Mouse (Mus musculus) testis, adult 2 months (tissue): ENCODE measurements around the gene Inpp5k. TPM values are rescaled to one million over a fixed set of nuclear protein-coding genes. Genes with fewer than 3 reads are reported as not detected.

Experiments used
- H3K27ac ChIP-seq: fragments of 200-500 bp; 2 replicates; pipeline ENCODE4 v1.5.1; 2012; ENCODE audit warnings: low read depth, low read length; ENCODE audit not compliant: control insufficient read depth, insufficient read depth
- H3K27me3 ChIP-seq: fragments of 200-500 bp; 2 replicates; pipeline ENCODE4 v1.6.1; 2012; ENCODE audit warnings: mild to moderate bottlenecking, low read length, moderate library complexity; ENCODE audit not compliant: control insufficient read depth, insufficient read depth
- H3K36me3 ChIP-seq: fragments of 200-500 bp; 2 replicates; pipeline ENCODE4 v1.6.1; 2012; ENCODE audit warnings: mild to moderate bottlenecking, low read length; ENCODE audit not compliant: control insufficient read depth, insufficient read depth
- H3K4me1 ChIP-seq: fragments of 200-500 bp; 2 replicates; pipeline ENCODE4 v1.6.1; 2012; ENCODE audit warnings: low read length; ENCODE audit not compliant: control insufficient read depth, insufficient read depth
- H3K4me3 ChIP-seq: fragments of 200-500 bp; 2 replicates; pipeline ENCODE4 v1.5.1; 2012; ENCODE audit warnings: low read depth, mild to moderate bottlenecking, low read length, moderate library complexity, mixed read lengths; ENCODE audit not compliant: control insufficient read depth
- CTCF ChIP-seq: fragments of 200-500 bp; IDR thresholded peaks from 2 replicates; pipeline ENCODE4 v1.5.1; 2012; ENCODE audit warnings: low read depth, mild to moderate bottlenecking, inconsistent platforms, low read length, moderate library complexity; ENCODE audit not compliant: control insufficient read depth, insufficient read depth, insufficient replicate concordance
- POLR2A ChIP-seq: fragments of 200-500 bp; IDR thresholded peaks from 2 replicates; pipeline ENCODE4 v1.6.1; 2012; ENCODE audit warnings: low read depth, mild to moderate bottlenecking, inconsistent platforms, low read length, moderate library complexity; ENCODE audit not compliant: control insufficient read depth
- polyA plus RNA-seq: library from polyadenylated mRNA; depleted of rRNA; stranded (reverse); fragments of >200 nt; gene quantifications from 2 replicates; pipeline ENCODE4 v1.2.3, GENCODE M21; 2012; rRNA removed

Gene Inpp5k
- polyA plus RNA-seq = 121 and 128 TPM in 2 replicates

GRCm38 (mm10) chr11:75630645-75631229 is at the start of gene Inpp5k:
Gene Inpp5k (plus strand): TSS chr11:75630988.
- Histone ChIP-seq H3K27ac (peak within 1 kb of the TSS; percentile 98), H3K36me3 (peaks cover 2% of the 10 kb centered on the region), H3K4me3 (peak within 1 kb of the TSS; percentile 92), H3K27me3 (no peaks in the 10 kb centered on the region), H3K4me1 (peaks cover 3% of the 10 kb centered on the region)
- peak; percentile 96 for TF ChIP-seq POLR2A
- no peak for TF ChIP-seq CTCF

- no peak overlapping the region for H3K4me3 ChIP-seq
- H3K27me3 ChIP-seq = no peaks in the 10 kb centered on the region
- TF ChIP-seq POLR2A (no peak), CTCF (no peak)
- H3K27ac ChIP-seq = no peak overlapping the region
- H3K36me3 ChIP-seq = no peaks in the 10 kb centered on the region
- H3K4me1 ChIP-seq = no peaks in the 10 kb centered on the region
Observed at GRCm38 (mm10) chr11:75581495-75582149, 49.2 kb upstream of the Inpp5k start.

- Histone ChIP-seq H3K27me3 (no peaks in the 10 kb centered on the region), H3K36me3 (no peaks in the 10 kb centered on the region), H3K4me3 (no peak overlapping the region), H3K27ac (no peak overlapping the region), H3K4me1 (peaks cover 2% of the 10 kb centered on the region)
- TF ChIP-seq CTCF (no peak), POLR2A (no peak)
Observed at GRCm38 (mm10) chr11:75583521-75583920, 47.3 kb upstream of the Inpp5k start.

- H3K4me3 ChIP-seq = no peak overlapping the region
Observed at GRCm38 (mm10) chr11:75585061-75585460, 45.7 kb upstream of the Inpp5k start.

GRCm38 (mm10) chr11:75585978-75586377 is 44.8 kb upstream of the Inpp5k start:
- Histone ChIP-seq H3K4me1 (peaks cover 9% of the 10 kb centered on the region), H3K36me3 (no peaks in the 10 kb centered on the region), H3K27ac (no peak overlapping the region), H3K4me3 (no peak overlapping the region), H3K27me3 (no peaks in the 10 kb centered on the region)
- TF ChIP-seq CTCF (no peak), POLR2A (no peak)

More at GRCm38 (mm10) chr11:75585061-75585460, 45.7 kb upstream of the Inpp5k start:
- Histone ChIP-seq H3K27me3 (no peaks in the 10 kb centered on the region), H3K36me3 (no peaks in the 10 kb centered on the region), H3K27ac (no peak overlapping the region), H3K4me1 (peaks cover 9% of the 10 kb centered on the region)
- no peak for TF ChIP-seq POLR2A
- no peak for TF ChIP-seq CTCF

GRCm38 (mm10) chr11:75586963-75587362 is 43.8 kb upstream of the Inpp5k start:
- no peak overlapping the region; the same call in 1 of the 2 replicates for H3K4me3 ChIP-seq
- H3K27me3 ChIP-seq = no peaks in the 10 kb centered on the region
- no peak for TF ChIP-seq POLR2A
- TF ChIP-seq CTCF = no peak
- peaks cover 9% of the 10 kb centered on the region for H3K4me1 ChIP-seq
- no peak overlapping the region for H3K27ac ChIP-seq
- H3K36me3 ChIP-seq = no peaks in the 10 kb centered on the region

GRCm38 (mm10) chr11:75587493-75588284 is 43.1 kb upstream of the Inpp5k start, which contains the start of gene Pitpna:
Gene Pitpna (plus strand): TSS chr11:75588097.
- Histone ChIP-seq H3K36me3 (no peaks in the 10 kb centered on the region), H3K4me3 (peak within 1 kb of the TSS; percentile 85), H3K27me3 (no peaks in the 10 kb centered on the region), H3K27ac (peak within 1 kb of the TSS; percentile 2), H3K4me1 (peaks cover 9% of the 10 kb centered on the region)
- TF ChIP-seq CTCF (no peak), POLR2A (peak; percentile 86)
